Mouse (Mus musculus) liver, postnatal 0 days (tissue): ENCODE data around the gene Bend7. TPM values are rescaled to one million over a fixed set of nuclear protein-coding genes. Genes with fewer than 3 reads are reported as not detected.

Source experiments
- ATAC-seq: fragments of 200-750 bp; cut with Nextera tagmentation; 2 replicates; pipeline ENCODE4 v1.8.0; 2017; ENCODE audit warnings: mild to moderate bottlenecking, moderate library complexity
- DNase-seq: peaks from one replicate; pipeline ENCODE4 v3.0.0-alpha.2; 2016
- H3K27ac ChIP-seq: fragments of 300-500 bp; sonication (generic); 2 replicates; pipeline ENCODE4 v1.5.1; 2014; ENCODE audit warnings: antibody characterized with exemption, moderate library complexity, mild to moderate bottlenecking, low read depth
- H3K27me3 ChIP-seq: fragments of 300-500 bp; sonication (generic); 2 replicates; pipeline ENCODE4 v1.6.1; 2014; ENCODE audit warnings: low read length, control low read depth, mixed read lengths; ENCODE audit not compliant: insufficient read depth
- H3K36me3 ChIP-seq: fragments of 300-500 bp; sonication (generic); replicated peaks from 2 replicates; pipeline ENCODE4 v1.6.1; 2014; ENCODE audit warnings: mild to moderate bottlenecking, control low read depth, low read length, moderate library complexity, mixed read lengths; ENCODE audit not compliant: insufficient read depth
- H3K4me1 ChIP-seq: fragments of 300-500 bp; sonication (generic); 2 replicates; pipeline ENCODE4 v1.6.1; 2014; ENCODE audit warnings: antibody characterized with exemption, mild to moderate bottlenecking, control low read depth; ENCODE audit not compliant: insufficient read depth
- H3K4me2 ChIP-seq: fragments of 300-500 bp; sonication (generic); 2 replicates; pipeline ENCODE4 v1.6.1; 2014; ENCODE audit warnings: low read depth, mild to moderate bottlenecking, low read length, moderate library complexity, mixed read lengths
- H3K4me3 ChIP-seq: fragments of 300-500 bp; sonication (generic); 2 replicates; pipeline ENCODE4 v1.5.1; 2014; ENCODE audit warnings: low read depth, low read length
- H3K9ac ChIP-seq: fragments of 300-500 bp; sonication (generic); replicated peaks from 2 replicates; pipeline ENCODE4 v1.6.1; 2014; ENCODE audit warnings: mild to moderate bottlenecking, moderate library complexity
- H3K9me3 ChIP-seq: fragments of 300-500 bp; sonication (generic); 2 replicates; pipeline ENCODE4 v1.6.1; 2016; ENCODE audit warnings: mild to moderate bottlenecking, control low read depth, low read length, mixed read lengths
- CTCF ChIP-seq: sonication (generic); IDR thresholded peaks from 2 replicates; pipeline ENCODE4 v1.5.1; 2016; ENCODE audit warnings: antibody characterized with exemption, low read depth
- EP300 ChIP-seq: IDR thresholded peaks from 2 replicates; pipeline ENCODE4 v1.6.1; 2016; ENCODE audit warnings: antibody characterized with exemption, low read depth, mild to moderate bottlenecking
- WGBS: fragments of 180-500 bp; shearing (Covaris S2); extraction: QIAGEN DNeasy Blood & Tissue Kit; methylation state at CpG from one replicate; pipeline ENCODE4 v1.1.7; 2014; ENCODE audit not compliant: insufficient replicate concordance; 5-methylcytosine and 5-hydroxymethylcytosine counted together
- polyA plus RNA-seq: library from polyadenylated mRNA; unstranded; fragments of >200 nt; fragmentation: Nextera tagmentation; extraction: Ambion mirVana; gene quantifications from 2 replicates; pipeline ENCODE4 v1.2.1, GENCODE M21; 2015

The Bend7 gene
- polyA plus RNA-seq, 1 experiment from 2014 or later = 2.6 TPM

GRCm38 (mm10) chr2:4751918-4752317 is 34.3 kb downstream of the Bend7 start:
- ATAC-seq = no peak
- no peaks in the 10 kb centered on the region for H3K9me3 ChIP-seq
- no peak overlapping the region for H3K9ac ChIP-seq
- H3K27ac ChIP-seq = no peak overlapping the region
- TF ChIP-seq CTCF = no peak
- H3K4me1 ChIP-seq = no peaks in the 10 kb centered on the region
- 84% methylated on average over 6 of the region's 6 CpGs for WGBS
- H3K27me3 ChIP-seq = no peaks in the 10 kb centered on the region
- H3K36me3 ChIP-seq = no peaks in the 10 kb centered on the region
- no peak for DNase-seq
- H3K4me2 ChIP-seq = no peak overlapping the region
- H3K4me3 ChIP-seq = no peak overlapping the region

- no peak overlapping the region for H3K4me3 ChIP-seq
- no peak overlapping the region for H3K4me2 ChIP-seq
- 55% methylated on average over 8 of the region's 8 CpGs for WGBS
- H3K36me3 ChIP-seq = no peaks in the 10 kb centered on the region
- H3K27me3 ChIP-seq = no peaks in the 10 kb centered on the region
- no peaks in the 10 kb centered on the region for H3K9me3 ChIP-seq
- no peak overlapping the region for H3K9ac ChIP-seq
- ATAC-seq (no peak), DNase-seq (no peak)
- H3K27ac ChIP-seq = no peak overlapping the region
- TF ChIP-seq CTCF = no peak
- no peak for TF ChIP-seq EP300
- no peaks in the 10 kb centered on the region for H3K4me1 ChIP-seq
These were observed 38.1 kb downstream of the Bend7 start for GRCm38 (mm10) chr2:4755716-4756115.

GRCm38 (mm10) chr2:4757218-4757617 is 39.6 kb downstream of the Bend7 start:
- 57% methylated on average over 3 of the region's 3 CpGs for WGBS
- Histone ChIP-seq H3K4me1 (no peaks in the 10 kb centered on the region), H3K36me3 (no peaks in the 10 kb centered on the region), H3K27ac (no peak overlapping the region), H3K4me2 (no peak overlapping the region), H3K27me3 (no peaks in the 10 kb centered on the region), H3K9ac (no peak overlapping the region), H3K4me3 (no peak overlapping the region), H3K9me3 (no peaks in the 10 kb centered on the region)
- DNase-seq (no peak), ATAC-seq (no peak)
- TF ChIP-seq CTCF (no peak), EP300 (no peak)

- DNase-seq = no peak
- H3K4me3 ChIP-seq = no peak overlapping the region
- 66% methylated on average over 5 of the region's 5 CpGs for WGBS
These were observed 43.1 kb downstream of the Bend7 start for GRCm38 (mm10) chr2:4760741-4761140.

GRCm38 (mm10) chr2:4761906-4762305 is 44.3 kb downstream of the Bend7 start:
- no peaks in the 10 kb centered on the region for H3K27me3 ChIP-seq
- ATAC-seq (no peak), DNase-seq (no peak)
- H3K9ac ChIP-seq = no peak overlapping the region
- WGBS = 65% methylated on average over 5 of the region's 5 CpGs
- no peaks in the 10 kb centered on the region for H3K9me3 ChIP-seq
- H3K4me2 ChIP-seq = no peak overlapping the region
- H3K4me3 ChIP-seq = no peak overlapping the region
- no peaks in the 10 kb centered on the region for H3K4me1 ChIP-seq
- TF ChIP-seq CTCF = no peak
- TF ChIP-seq EP300 = no peak
- 0 out of 2 replicates have a peak, but pooled peaks cover 3% of the 10 kb centered on the region for H3K36me3 ChIP-seq
- H3K27ac ChIP-seq = no peak overlapping the region

More at GRCm38 (mm10) chr2:4760741-4761140, 43.1 kb downstream of the Bend7 start:
- TF ChIP-seq CTCF (no peak), EP300 (no peak)
- Histone ChIP-seq H3K36me3 (0 out of 2 replicates have a peak, but pooled peaks cover 3% of the 10 kb centered on the region), H3K27me3 (no peaks in the 10 kb centered on the region), H3K9ac (no peak overlapping the region), H3K27ac (no peak overlapping the region), H3K4me1 (no peaks in the 10 kb centered on the region), H3K9me3 (no peaks in the 10 kb centered on the region), H3K4me2 (no peak overlapping the region)
- no peak for ATAC-seq

DNA sequence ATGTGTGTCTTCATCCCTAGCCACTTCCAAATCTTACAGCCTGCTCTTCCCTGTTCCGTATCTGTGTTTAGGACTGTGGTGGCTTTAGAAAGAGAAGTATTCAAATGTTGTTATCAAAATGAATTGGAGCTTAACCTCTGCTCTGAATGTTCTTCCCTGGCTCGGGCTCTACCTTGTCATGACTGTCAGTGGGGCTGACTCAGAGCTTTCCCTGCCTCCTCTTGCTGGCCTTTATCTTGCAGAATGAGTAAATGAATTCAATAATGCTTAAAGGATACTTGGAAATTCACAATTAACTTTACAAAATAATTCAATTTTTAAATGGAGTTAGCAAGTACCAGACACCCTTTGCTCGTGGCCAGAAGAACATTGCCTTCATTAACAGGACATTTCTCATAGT is 46.4 kb downstream of the Bend7 start:
- Histone ChIP-seq H3K4me1 (no peaks in the 10 kb centered on the region), H3K9me3 (no peaks in the 10 kb centered on the region), H3K4me3 (no peak overlapping the region), H3K27me3 (no peaks in the 10 kb centered on the region), H3K9ac (no peak overlapping the region), H3K36me3 (0 out of 2 replicates have a peak, but pooled peaks cover 3% of the 10 kb centered on the region), H3K27ac (no peak overlapping the region), H3K4me2 (no peak overlapping the region)
- TF ChIP-seq CTCF (no peak), EP300 (no peak)
- ATAC-seq (no peak), DNase-seq (no peak)
- 70% methylated on average over 3 of the region's 3 CpGs for WGBS

DNA sequence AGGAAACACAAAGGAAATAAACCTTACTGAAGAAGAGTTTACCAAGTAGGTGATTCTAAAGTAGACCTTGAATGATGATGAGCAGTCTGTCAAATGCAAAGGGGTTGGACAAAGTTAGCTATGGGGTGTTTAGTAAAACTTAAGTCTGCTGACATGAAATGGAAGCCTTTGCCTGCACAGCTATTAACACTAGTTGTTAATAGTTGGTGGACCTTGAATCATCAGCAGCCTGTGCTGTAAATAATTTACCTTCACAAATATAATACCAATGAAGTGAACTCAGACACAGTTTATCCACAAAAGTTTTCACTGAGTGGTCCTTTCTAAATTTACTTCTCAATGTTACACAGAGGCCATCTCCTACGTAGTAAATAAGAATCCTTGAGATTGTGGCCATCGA is 52.7 kb downstream of the Bend7 start:
- WGBS = 71% methylated on average over 2 of the region's 2 CpGs
- Histone ChIP-seq H3K4me1 (no peaks in the 10 kb centered on the region), H3K27me3 (no peaks in the 10 kb centered on the region), H3K9me3 (no peaks in the 10 kb centered on the region), H3K4me3 (no peak overlapping the region), H3K27ac (no peak overlapping the region), H3K9ac (no peak overlapping the region), H3K36me3 (no peaks in the 10 kb centered on the region), H3K4me2 (no peak overlapping the region)
- DNase-seq (no peak), ATAC-seq (no peak)
- TF ChIP-seq EP300 = no peak
- TF ChIP-seq CTCF = no peak
